In the genomic region with DNA sequence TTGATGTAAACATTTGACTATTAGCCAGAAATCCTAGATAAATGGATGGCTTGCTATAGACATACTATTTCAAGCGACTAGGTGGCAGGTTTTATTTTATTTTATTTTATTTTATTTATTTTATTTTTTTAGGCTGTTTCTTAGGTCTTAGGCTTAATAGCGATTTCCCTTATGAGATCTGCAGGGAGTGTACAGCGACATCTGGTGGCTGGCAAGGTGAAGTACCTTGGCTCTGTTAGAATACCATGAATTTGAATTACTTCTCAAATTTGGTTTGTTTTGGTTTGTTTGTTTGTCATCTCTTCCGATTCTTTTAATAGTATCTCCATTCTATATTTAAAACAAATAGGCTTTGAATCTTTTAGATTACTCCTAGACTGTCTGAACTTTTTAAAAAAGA, we compare ENCODE assay signal across 9 mouse cellular contexts. TPM values are rescaled to one million over a fixed set of nuclear protein-coding genes. Genes with fewer than 3 reads are reported as not detected.
DNase-seq lines count a peak whose midpoint lies in the region; ATAC-seq and TF ChIP-seq lines count a peak whose summit lies in the region.
"Had no signal": no experiment of that assay in that cellular context is flagged by ENCODE, and none has a peak within 500 bp of the region (broad histone marks: within the 10 kb centered on the region; RNA-seq: fewer than 3 reads in every experiment).

No protein-coding gene starts in this region.

- TF ChIP-seq POLR2A in embryonic fibroblast, embryonic 13.5 days (IDR thresholded peaks at IDR 0.05; ENCODE audit: low read depth, low read length): no peak

- H3K4me1 ChIP-seq in forebrain, embryonic 14.5 days (ENCODE audit: control insufficient read depth, insufficient read depth, low read length): no peaks in the 10 kb centered on the region
- peaks cover 12% of the 10 kb centered on the region; the same call in 1 of the 2 replicates for H3K4me1 ChIP-seq in forebrain, embryonic 15.5 days
- peaks cover 16% of the 10 kb centered on the region for H3K4me1 ChIP-seq in liver, embryonic 12.5 days
- H3K4me1 ChIP-seq in embryonic fibroblast, embryonic 13.5 days (ENCODE audit: control insufficient read depth, insufficient read depth, low read length): no peaks in the 10 kb centered on the region

- no peaks in the 10 kb centered on the region for H3K27me3 ChIP-seq in forebrain, embryonic 14.5 days (replicated peaks; ENCODE audit: control insufficient read depth, insufficient read depth, low read length)
- no peaks in the 10 kb centered on the region for H3K27me3 ChIP-seq in forebrain, embryonic 15.5 days
- no peaks in the 10 kb centered on the region for H3K27me3 ChIP-seq in liver, embryonic 12.5 days (replicated peaks)

- peak; percentile 79 for DNase-seq in forebrain, embryonic 14.5 days (ENCODE audit: low spot score)
- DNase-seq in liver (peak; percentile 48), MEL-GATA-1-ER (ENCODE audit: extremely low read depth, low read depth) (peak; percentile 64)
- peak; percentile 82 for DNase-seq in naive thymus-derived CD4-positive, alpha-beta T cell, adult 2 months (ENCODE audit: low read depth)

- H3K9me3 ChIP-seq in forebrain, embryonic 14.5 days (replicated peaks; ENCODE audit: control insufficient read depth, low read length): no peaks in the 10 kb centered on the region
- H3K9me3 ChIP-seq in forebrain, embryonic 15.5 days: no peaks in the 10 kb centered on the region
- H3K9me3 ChIP-seq in liver, embryonic 12.5 days (replicated peaks): no peaks in the 10 kb centered on the region

- 4% methylated on average over 4 of the region's 4 CpGs for WGBS in forebrain, embryonic 14.5 days
- WGBS in forebrain, embryonic 15.5 days: 4% methylated on average over 4 of the region's 4 CpGs
- 2% methylated on average over 4 of the region's 4 CpGs for WGBS in liver, embryonic 12.5 days (ENCODE audit: insufficient replicate concordance)

- no peak overlapping the region for H3K4me2 ChIP-seq in forebrain, embryonic 14.5 days (ENCODE audit: low read length)
- no peak overlapping the region for H3K4me2 ChIP-seq in forebrain, embryonic 15.5 days (replicated peaks)
- H3K4me2 ChIP-seq in liver, embryonic 12.5 days: no peak overlapping the region

- ATAC-seq in forebrain, embryonic 14.5 days: no peak; the same call in 1 of the 2 replicates
- ATAC-seq in forebrain, embryonic 15.5 days (replicated peaks): no peak
- no peak for ATAC-seq in liver, embryonic 12.5 days
- ATAC-seq in megakaryocyte, adult 5-6 weeks (ENCODE audit: poor library complexity, severe bottlenecking): no peak

- TF ChIP-seq CTCF in embryonic fibroblast, embryonic 13.5 days (IDR thresholded peaks at IDR 0.05; ENCODE audit: borderline replicate concordance, insufficient read depth, low read length): peak; percentile 52; the same call in 1 of the 2 replicates

- no peak overlapping the region for H3K4me3 ChIP-seq in forebrain, embryonic 14.5 days (ENCODE audit: low read depth, low read length)
- no peak overlapping the region for H3K4me3 ChIP-seq in forebrain, embryonic 15.5 days
- H3K4me3 ChIP-seq in liver, embryonic 12.5 days: no peak overlapping the region
- H3K4me3 ChIP-seq in embryonic fibroblast, embryonic 13.5 days (ENCODE audit: insufficient read depth, low read length): no peak overlapping the region
- H3K4me3 ChIP-seq: myocyte had no signal

- no peaks in the 10 kb centered on the region for H3K36me3 ChIP-seq in forebrain, embryonic 14.5 days (ENCODE audit: control insufficient read depth, insufficient read depth, low read length)
- H3K36me3 ChIP-seq in forebrain, embryonic 15.5 days: no peaks in the 10 kb centered on the region
- H3K36me3 ChIP-seq in liver, embryonic 12.5 days: no peaks in the 10 kb centered on the region

- H3K9ac ChIP-seq in forebrain, embryonic 14.5 days (ENCODE audit: low read length): no peak overlapping the region
- H3K9ac ChIP-seq in forebrain, embryonic 15.5 days (replicated peaks): no peak overlapping the region
- no peak overlapping the region for H3K9ac ChIP-seq in liver, embryonic 12.5 days

- no peak overlapping the region for H3K27ac ChIP-seq in forebrain, embryonic 14.5 days (ENCODE audit: low read depth, low read length)
- H3K27ac ChIP-seq in forebrain, embryonic 15.5 days (replicated peaks): no peak overlapping the region
- no peak overlapping the region for H3K27ac ChIP-seq in liver, embryonic 12.5 days
- no peak overlapping the region for H3K27ac ChIP-seq in embryonic fibroblast, embryonic 13.5 days (ENCODE audit: insufficient read depth, low read length)

RNA-seq across cellular contexts. Expression of gene Chrna9, which starts 23.9 kb away (rescaled TPM):
- not detected in 2 replicates for polyA plus RNA-seq in forebrain, embryonic 14.5 days (2014; fragmentation: Nextera tagmentation; extraction: Ambion mirVana)
- not detected in 2 replicates for polyA plus RNA-seq in forebrain, embryonic 15.5 days (2015; fragmentation: Nextera tagmentation; extraction: Ambion mirVana)
- polyA plus RNA-seq in liver, embryonic 12.5 days (2016; fragmentation: Nextera tagmentation; extraction: Ambion mirVana): not detected in 2 replicates
- polyA plus RNA-seq in embryonic fibroblast, embryonic 13.5 days (2011; ENCODE audit: insufficient read length, low read depth, missing spikeins): not detected in 2 replicates
- total RNA-seq in megakaryocyte, adult 5-6 weeks (2015): not detected in 2 replicates
- not detected in 2 replicates for total RNA-seq in megakaryocyte, adult 5-6 weeks (2017)
- polyA plus RNA-seq: myocyte had no signal

RNA-seq across cellular contexts. Expression of gene 9130230L23Rik, which starts 45.5 kb away (rescaled TPM):
- not detected in 2 replicates for polyA plus RNA-seq in forebrain, embryonic 14.5 days (2014; fragmentation: Nextera tagmentation; extraction: Ambion mirVana)
- 0.15 TPM in 1 of 2 replicates, not detected in the other for polyA plus RNA-seq in forebrain, embryonic 15.5 days (2015; fragmentation: Nextera tagmentation; extraction: Ambion mirVana)
- 0.18 TPM in 1 of 2 replicates, not detected in the other for polyA plus RNA-seq in liver, embryonic 12.5 days (2016; fragmentation: Nextera tagmentation; extraction: Ambion mirVana)
- not detected in 2 replicates for polyA plus RNA-seq in embryonic fibroblast, embryonic 13.5 days (2011; ENCODE audit: insufficient read length, low read depth, missing spikeins)
- total RNA-seq in megakaryocyte, adult 5-6 weeks (2015): 0.40 TPM in 1 of 2 replicates, not detected in the other
- 0.22 and 2.0 TPM in 2 replicates for total RNA-seq in megakaryocyte, adult 5-6 weeks (2017)
